In genomic region chr15:6874601-6875019, GRCm38 (mm10) we compare ENCODE assay signal across 8 mouse cellular contexts. TPM values are rescaled to one million over a fixed set of nuclear protein-coding genes. Genes with fewer than 3 reads are reported as not detected.
A peak's percentile ranks its signal among the peaks of the same experiment; 100 is the strongest.
DNase-seq lines count a peak whose midpoint lies in the region; ATAC-seq and TF ChIP-seq lines count a peak whose summit lies in the region.

Osmr (minus strand) TSS chr15:6874969.

- ATAC-seq in heart, embryonic 14.5 days (ENCODE audit: insufficient number of reproducible peaks, insufficient read depth, low FRiP score, low read depth) = no peak; the same call in 1 of the 2 replicates
- ATAC-seq in hindbrain, embryonic 14.5 days (ENCODE audit: low FRiP score) = no peak; the same call in 1 of the 2 replicates
- ATAC-seq in lung, postnatal 0 days = peak; percentile 57

- no peak for DNase-seq in heart, adult 9 months (ENCODE audit: low spot score in 2 of 2)
- DNase-seq in embryo, embryonic 10 days (ENCODE audit: low spot score) = peak; percentile 31
- no peak for DNase-seq in hindbrain, embryonic 14.5 days (ENCODE audit: low spot score)
- DNase-seq in lung, postnatal 0 days (ENCODE audit: low spot score) = peak; percentile 71
- DNase-seq in yolk sac, embryonic 10.5 days (ENCODE audit: low spot score) = peak; percentile 27
- no peak for DNase-seq in cerebellum, adult 2 months
- DNase-seq in cerebellum, postnatal 14 days = no peak

- peak within 1 kb of the TSS; percentile 80 for H3K9ac ChIP-seq in heart, embryonic 14.5 days (ENCODE audit: low read length)
- peak within 1 kb of the TSS; percentile 35 for H3K9ac ChIP-seq in hindbrain, embryonic 14.5 days
- H3K9ac ChIP-seq in lung, postnatal 0 days (replicated peaks; ENCODE audit: low read depth) = peak within 1 kb of the TSS; percentile 64

- 6% methylated on average over 16 of the region's 16 CpGs for WGBS in heart, embryonic 14.5 days
- 7% methylated on average over 16 of the region's 16 CpGs for WGBS in hindbrain, embryonic 14.5 days
- 6% methylated on average over 16 of the region's 16 CpGs for WGBS in lung, postnatal 0 days
- WGBS in cerebellum, adult 2 months = 5% methylated on average over 16 of the region's 16 CpGs

- TF ChIP-seq POLR2A in cerebellum, adult 2 months (IDR thresholded peaks at IDR 0.05; ENCODE audit: borderline replicate concordance, insufficient read depth, low read length) = no peak

- no peak for TF ChIP-seq CTCF in lung, postnatal 0 days (IDR thresholded peaks at IDR 0.05)
- TF ChIP-seq CTCF in cerebellum, adult 2 months (IDR thresholded peaks at IDR 0.05; ENCODE audit: borderline replicate concordance, insufficient read depth, low read depth, low read length) = no peak

- peak within 1 kb of the TSS; percentile 96 for H3K4me2 ChIP-seq in heart, embryonic 14.5 days (ENCODE audit: low read length)
- H3K4me2 ChIP-seq in hindbrain, embryonic 14.5 days (replicated peaks) = peak within 1 kb of the TSS; percentile 80
- peak within 1 kb of the TSS; percentile 73 for H3K4me2 ChIP-seq in lung, postnatal 0 days (replicated peaks; ENCODE audit: low read depth, low read length)

- peaks cover 11 to 14% of the 10 kb centered on the region in 2 experiments for H3K4me1 ChIP-seq in heart, embryonic 14.5 days (ENCODE audit: control insufficient read depth in 2 of 2, insufficient read depth in 2 of 2, low read length in 2 of 2)
- peaks cover 9% of the 10 kb centered on the region; the same call in 1 of the 2 replicates for H3K4me1 ChIP-seq in hindbrain, embryonic 14.5 days (replicated peaks; ENCODE audit: control insufficient read depth, insufficient read depth, low read length)
- peaks cover 13% of the 10 kb centered on the region; the same call in 1 of the 2 replicates for H3K4me1 ChIP-seq in lung, postnatal 0 days (ENCODE audit: insufficient read depth, low read depth, low read length)
- peaks cover 3% of the 10 kb centered on the region; the same call in 1 of the 2 replicates for H3K4me1 ChIP-seq in cerebellum, adult 2 months (ENCODE audit: control insufficient read depth, insufficient read depth, low read length)

- H3K27me3 ChIP-seq in heart, embryonic 14.5 days (ENCODE audit: control insufficient read depth, insufficient read depth, low read length) = no peaks in the 10 kb centered on the region
- H3K27me3 ChIP-seq in hindbrain, embryonic 14.5 days (ENCODE audit: control insufficient read depth, insufficient read depth, low read length) = peaks cover 20% of the 10 kb centered on the region
- H3K27me3 ChIP-seq in lung, postnatal 0 days (replicated peaks; ENCODE audit: insufficient read depth, low read length) = no peaks in the 10 kb centered on the region
- H3K27me3 ChIP-seq in cerebellum, adult 2 months (ENCODE audit: control insufficient read depth, insufficient read depth, low read length) = peaks cover 1% of the 10 kb centered on the region; the same call in 1 of the 2 replicates

- no peak for TF ChIP-seq EP300 in lung, postnatal 0 days (IDR thresholded peaks at IDR 0.05)

- H3K36me3 ChIP-seq in heart, embryonic 14.5 days (ENCODE audit: control insufficient read depth, insufficient read depth, low read length) = no peaks in the 10 kb centered on the region
- no peaks in the 10 kb centered on the region for H3K36me3 ChIP-seq in hindbrain, embryonic 14.5 days (replicated peaks; ENCODE audit: control insufficient read depth, insufficient read depth)
- no peaks in the 10 kb centered on the region for H3K36me3 ChIP-seq in lung, postnatal 0 days (ENCODE audit: insufficient read depth, low read length)

- H3K27ac ChIP-seq in heart, embryonic 14.5 days (replicated peaks in 1 of 2; ENCODE audit: control insufficient read depth in 1 of 2, insufficient read depth in 1 of 2, low read depth in 2 of 2, low read length in 2 of 2) = peak within 1 kb of the TSS; percentile 14 to 37; a peak in 2 of 4 replicates
- H3K27ac ChIP-seq in hindbrain, embryonic 14.5 days = no peak within 1 kb of the TSS
- peak within 1 kb of the TSS; percentile 43 for H3K27ac ChIP-seq in lung, postnatal 0 days (ENCODE audit: low read length)
- no peak within 1 kb of the TSS for H3K27ac ChIP-seq in cerebellum, adult 2 months (ENCODE audit: insufficient read depth, low read length)

- peak within 1 kb of the TSS; percentile 60 to 61 for H3K4me3 ChIP-seq in heart, embryonic 14.5 days (ENCODE audit: control insufficient read depth in 1 of 2, insufficient read depth in 1 of 2, low read depth in 1 of 2, low read length in 2 of 2)
- H3K4me3 ChIP-seq in hindbrain, embryonic 14.5 days (replicated peaks; ENCODE audit: low read length) = peak within 1 kb of the TSS; percentile 37
- peak within 1 kb of the TSS; percentile 62 for H3K4me3 ChIP-seq in lung, postnatal 0 days (ENCODE audit: low read depth, low read length)
- H3K4me3 ChIP-seq in cerebellum, adult 2 months (replicated peaks; ENCODE audit: insufficient read depth, low read depth, low read length) = no peak within 1 kb of the TSS

- no peaks in the 10 kb centered on the region for H3K9me3 ChIP-seq in heart, embryonic 14.5 days (ENCODE audit: control insufficient read depth, low read length)
- H3K9me3 ChIP-seq in hindbrain, embryonic 14.5 days (ENCODE audit: control insufficient read depth, low read length) = no peaks in the 10 kb centered on the region
- no peaks in the 10 kb centered on the region for H3K9me3 ChIP-seq in lung, postnatal 0 days (ENCODE audit: low read length)

RNA-seq across cellular contexts. Expression of gene Osmr, which starts in this region (rescaled TPM):
- 4.3 and 5.2 TPM in 2 replicates for polyA plus RNA-seq in heart, embryonic 14.5 days (2014; fragmentation: Nextera tagmentation; extraction: Ambion mirVana)
- polyA plus RNA-seq in hindbrain, embryonic 14.5 days (2014; fragmentation: Nextera tagmentation; extraction: Ambion mirVana) = 2.6 and 3.4 TPM in 2 replicates
- polyA plus RNA-seq in lung, postnatal 0 days (2015; fragmentation: Nextera tagmentation; extraction: Ambion mirVana) = 8.2 and 13.4 TPM in 2 replicates
- polyA plus RNA-seq in cerebellum, adult 2 months (2012; rRNA removed) = 1.6 and 1.8 TPM in 2 replicates

Comparison
In these comparisons a context has a peak if more than half of its experiments do, and no peak if none do; other contexts are left out.
1. H3K27ac ChIP-seq: peak in heart, embryonic 14.5 days (2 of 2) and lung, postnatal 0 days (single experiment); none in hindbrain, embryonic 14.5 days (single experiment) and cerebellum, adult 2 months (single experiment).
2. DNase-seq: peak in embryo, embryonic 10 days (single experiment), lung, postnatal 0 days (single experiment) and yolk sac, embryonic 10.5 days (single experiment); none in heart, adult 9 months (0 of 2), hindbrain, embryonic 14.5 days (single experiment), cerebellum, adult 2 months (0 of 2) and cerebellum, postnatal 14 days (0 of 2).
3. Peak in every context shown above with its lines, with median percentiles within 50 percentile points of each other: H3K4me2 ChIP-seq and H3K9ac ChIP-seq.